In the genomic region with DNA sequence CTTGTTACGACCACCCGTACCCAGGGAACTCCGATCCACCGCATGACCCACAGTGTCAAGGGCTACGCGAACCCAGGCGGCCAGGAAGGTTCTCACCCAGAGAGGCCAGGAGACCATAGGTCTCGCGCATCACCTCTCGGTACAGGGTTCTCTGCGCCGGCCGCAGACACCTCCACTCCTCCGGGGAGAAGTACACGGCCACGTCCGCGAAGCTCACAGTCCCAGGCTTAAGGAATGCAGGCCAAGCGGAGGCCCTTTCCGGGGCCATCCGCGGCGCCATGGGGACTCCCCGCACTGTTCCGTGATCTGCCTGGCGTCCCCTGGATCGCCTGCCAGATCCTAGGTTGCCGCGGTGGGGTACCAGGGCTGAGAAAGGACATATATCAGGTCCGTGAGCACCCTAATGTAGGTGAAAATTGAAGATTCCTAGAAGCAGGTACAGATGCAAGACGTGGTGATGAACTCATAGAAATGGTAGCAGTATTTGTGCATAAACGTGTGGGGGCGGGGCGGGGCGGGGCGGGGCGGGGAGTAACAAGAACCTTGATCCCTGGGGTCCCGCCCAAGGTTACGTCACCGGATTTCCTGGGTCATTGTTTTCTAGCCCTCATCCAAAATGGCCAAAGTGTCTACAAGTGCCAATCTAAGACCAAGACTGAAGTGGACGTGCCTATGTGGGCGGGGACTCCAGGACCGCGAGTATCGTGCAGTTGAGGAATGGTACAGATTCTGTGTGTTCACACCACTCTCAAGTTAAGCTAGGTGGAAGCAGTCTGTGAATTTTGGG, we compare ENCODE assay signal across 8 mouse cellular contexts. TPM values are rescaled to one million over a fixed set of nuclear protein-coding genes. Genes with fewer than 3 reads are reported as not detected.
DNase-seq lines count a peak whose midpoint lies in the region; ATAC-seq and TF ChIP-seq lines count a peak whose summit lies in the region.

A gene (minus strand): TSS at position 473 of the 787 bp plus-strand sequence.

- peak; percentile 96 to 98 for DNase-seq in gastrocnemius, adult 8-10 months (ENCODE audit: low spot score in 2 of 2)
- DNase-seq in hindlimb bud, embryonic 11.5 days (ENCODE audit: extremely low spot score, low read depth, low spot score), result peak; percentile 97
- peak; percentile 89 to 97 for DNase-seq in left cerebral cortex, adult 8-10 months (ENCODE audit: low spot score in 2 of 2)
- DNase-seq in right cerebral cortex, postnatal 10 days (ENCODE audit: low spot score in 2 of 2), result peak; percentile 97 to 98
- DNase-seq in urinary bladder, postnatal 25 days (ENCODE audit: low spot score), result peak; percentile 95

- peak within 1 kb of the TSS; percentile 68 for H3K27ac ChIP-seq in cortical plate, adult 2 months (ENCODE audit: insufficient read depth, low read length)

- no peaks in the 10 kb centered on the region for H3K27me3 ChIP-seq in megakaryocyte, embryonic 14.5 days (replicated peaks)

- peak; percentile 91 for ATAC-seq in activated CD4-positive, CD25-positive, alpha-beta regulatory T cell, adult 4 months

- H3K4me3 ChIP-seq in cortical plate, adult 2 months (ENCODE audit: insufficient read depth, low read length), result peak within 1 kb of the TSS; percentile 53
- peak within 1 kb of the TSS; percentile 97 for H3K4me3 ChIP-seq in megakaryocyte, embryonic 14.5 days (replicated peaks)

- no peak for TF ChIP-seq CTCF in cortical plate, adult 2 months (IDR thresholded peaks at IDR 0.05; ENCODE audit: extremely low read depth, insufficient read depth, low read length)

- H3K9me3 ChIP-seq in megakaryocyte, embryonic 14.5 days, result no peaks in the 10 kb centered on the region

- peaks cover 6% of the 10 kb centered on the region; the same call in 1 of the 2 replicates for H3K4me1 ChIP-seq in cortical plate, adult 2 months (ENCODE audit: control insufficient read depth, insufficient read depth, low read length)
- peaks cover 33% of the 10 kb centered on the region for H3K4me1 ChIP-seq in megakaryocyte, embryonic 14.5 days

- H3K36me3 ChIP-seq in megakaryocyte, embryonic 14.5 days (replicated peaks; ENCODE audit: low read length), result peaks cover 15% of the 10 kb centered on the region

- peak; percentile 78; the same call in 1 of the 2 replicates for TF ChIP-seq POLR2A in cortical plate, adult 2 months (IDR thresholded peaks at IDR 0.05; ENCODE audit: extremely low read depth, insufficient read depth, low read length)

RNA-seq across cellular contexts. Expression of the gene that starts here (rescaled TPM):
- 1 to 10 TPM; 4.0 to 6.1 TPM for polyA plus RNA-seq in activated CD4-positive, CD25-positive, alpha-beta regulatory T cell, adult 4 months (2017; shearing (Covaris generic))
- 5.4 and 8.3 TPM in 2 replicates for polyA plus RNA-seq in cortical plate, adult 2 months (2012; rRNA removed)
- total RNA-seq in gastrocnemius, adult 8-10 months (2022), result 1 to 10 TPM; 1.6 to 2.2 (median 1.7) TPM
- total RNA-seq in left cerebral cortex, adult 8-10 months (2022), result 10 to 100 TPM in 1 of 4 experiments, 1 to 10 TPM in 3; 6.5 to 10.3 (median 8.0) TPM
- 5.5 TPM in 1 of 2 replicates, not detected in the other for polyA plus RNA-seq in megakaryocyte, embryonic 14.5 days (2012; ENCODE audit: insufficient read depth, low replicate concordance)

Comparison
In these comparisons a context has a peak if more than half of its experiments do, and no peak if none do; other contexts are left out.
1. Peak in every context shown above with its lines: DNase-seq, ATAC-seq, H3K4me3 ChIP-seq and H3K27ac ChIP-seq.